Mouse (Mus musculus) testis, adult 2 months (tissue): Measurements from ENCODE around the gene Lars2.

Source experiments
- CTCF ChIP-seq: fragments of 200-500 bp; IDR thresholded peaks from 2 replicates; pipeline ENCODE4 v1.5.1; 2012; ENCODE audit warnings: low read depth, mild to moderate bottlenecking, inconsistent platforms, low read length, moderate library complexity; ENCODE audit not compliant: control insufficient read depth, insufficient read depth, insufficient replicate concordance
- POLR2A ChIP-seq: fragments of 200-500 bp; IDR thresholded peaks from 2 replicates; pipeline ENCODE4 v1.6.1; 2012; ENCODE audit warnings: low read depth, mild to moderate bottlenecking, inconsistent platforms, low read length, moderate library complexity; ENCODE audit not compliant: control insufficient read depth

GRCm38 (mm10) chr9:123405231-123405630 lies 38.5 kb downstream of the Lars2 start:
- TF ChIP-seq CTCF, result no peak
- TF ChIP-seq POLR2A, result no peak
